In the genomic region with DNA sequence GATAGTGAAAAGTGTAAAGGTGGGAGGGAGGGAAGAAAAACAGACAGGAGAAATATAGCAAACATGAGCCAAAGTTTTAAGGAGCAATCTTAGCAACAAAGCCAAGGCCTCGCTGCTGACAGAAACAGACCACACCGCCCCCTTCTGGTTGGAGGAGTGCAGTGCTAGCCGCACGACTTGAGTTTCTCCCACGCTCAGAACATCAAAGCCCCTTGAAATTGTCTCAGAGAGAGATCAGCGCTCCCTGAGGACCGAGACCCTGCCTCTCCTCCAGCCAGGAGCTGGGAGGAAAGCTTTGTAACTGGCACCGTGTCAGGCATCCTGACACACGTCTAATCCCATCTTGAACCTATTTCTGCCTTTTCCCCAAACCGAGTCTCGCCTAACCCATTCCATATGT, we compare ENCODE assay signal across 9 mouse cellular contexts.
DNase-seq lines count a peak whose midpoint lies in the region; ATAC-seq lines count a peak whose summit lies in the region.
"Had no signal": no experiment of that assay in that cellular context is flagged by ENCODE, and none has a peak within 500 bp of the region (broad histone marks: within the 10 kb centered on the region; RNA-seq: fewer than 3 reads in every experiment).

No protein-coding gene starts in this region.

- H3K4me1 ChIP-seq in hindbrain, embryonic 14.5 days (replicated peaks; ENCODE audit: control insufficient read depth, insufficient read depth, low read length), result peaks cover 10% of the 10 kb centered on the region; the same call in 1 of the 2 replicates
- H3K4me1 ChIP-seq in hindbrain, embryonic 16.5 days (ENCODE audit: control insufficient read depth, insufficient read depth, low read depth, low read length), result peaks cover 2% of the 10 kb centered on the region; the same call in 1 of the 2 replicates

- ATAC-seq in hindbrain, embryonic 14.5 days (ENCODE audit: low FRiP score), result no peak
- ATAC-seq in hindbrain, embryonic 16.5 days, result no peak
- ATAC-seq in megakaryocyte-erythroid progenitor cell, adult 5-6 weeks (replicated peaks; ENCODE audit: low FRiP score, low TSS enrichment, poor library complexity, severe bottlenecking), result peak; percentile 49; the same call in 1 of the 2 replicates

- H3K36me3 ChIP-seq in hindbrain, embryonic 14.5 days (replicated peaks; ENCODE audit: control insufficient read depth, insufficient read depth), result no peaks in the 10 kb centered on the region
- H3K36me3 ChIP-seq in hindbrain, embryonic 16.5 days (ENCODE audit: control insufficient read depth, insufficient read depth, low read length), result no peaks in the 10 kb centered on the region

- no peak overlapping the region for H3K4me2 ChIP-seq in hindbrain, embryonic 14.5 days (replicated peaks)
- H3K4me2 ChIP-seq in hindbrain, embryonic 16.5 days (ENCODE audit: low read length), result no peak overlapping the region

- H3K27ac ChIP-seq in hindbrain, embryonic 14.5 days, result no peak overlapping the region
- no peak overlapping the region for H3K27ac ChIP-seq in hindbrain, embryonic 16.5 days (ENCODE audit: low read depth, low read length)

- no peaks in the 10 kb centered on the region for H3K9me3 ChIP-seq in hindbrain, embryonic 14.5 days (ENCODE audit: control insufficient read depth, low read length)
- H3K9me3 ChIP-seq in hindbrain, embryonic 16.5 days (ENCODE audit: control insufficient read depth, low read length), result no peaks in the 10 kb centered on the region

- 17% methylated on average over 11 of the region's 11 CpGs for WGBS in hindbrain, embryonic 14.5 days
- WGBS in hindbrain, embryonic 16.5 days, result 13% methylated on average over 11 of the region's 11 CpGs

- peak; percentile 90 for DNase-seq in hindbrain, embryonic 14.5 days (ENCODE audit: low spot score)
- peak; percentile 87 for DNase-seq in ZHBTc4 (ENCODE audit: low read depth, low spot score)
- peak; percentile 92 for DNase-seq in embryo, embryonic 10 days (ENCODE audit: low spot score)
- DNase-seq in gastrocnemius, postnatal 4 days (ENCODE audit: low spot score in 2 of 2), result peak; percentile 58 to 79
- peak; percentile 48 to 76 for DNase-seq in layer of hippocampus, postnatal 25 days (ENCODE audit: extremely low spot score in 1 of 2, low spot score in 1 of 2)
- DNase-seq in testis, postnatal 14 days (ENCODE audit: low spot score), result peak; percentile 46

- H3K9ac ChIP-seq in hindbrain, embryonic 14.5 days, result no peak overlapping the region
- H3K9ac ChIP-seq in hindbrain, embryonic 16.5 days (ENCODE audit: low read depth, low read length), result no peak overlapping the region

- no peak overlapping the region for H3K4me3 ChIP-seq in hindbrain, embryonic 14.5 days (replicated peaks; ENCODE audit: low read length)
- no peak overlapping the region for H3K4me3 ChIP-seq in hindbrain, embryonic 16.5 days (ENCODE audit: low read length)
- H3K4me3 ChIP-seq: myocyte had no signal

- H3K27me3 ChIP-seq in hindbrain, embryonic 14.5 days (ENCODE audit: control insufficient read depth, insufficient read depth, low read length), result peaks cover 23% of the 10 kb centered on the region
- peaks cover 7% of the 10 kb centered on the region for H3K27me3 ChIP-seq in hindbrain, embryonic 16.5 days (replicated peaks; ENCODE audit: control insufficient read depth, insufficient read depth, low read length)
